Mouse (Mus musculus) spleen, adult 18-20 months (tissue): ENCODE results near the gene Bcas3.
"Not testable (repeated sequence)": the region's sequence is repeated elsewhere in the genome, so short reads cannot be mapped to it uniquely, and the experiment has no call there.

Experiments used
- DNase-seq, 2 experiments: peaks; one replicate each; pipeline ENCODE4 v3.0.0; 2022; ENCODE audit warnings: mixed read lengths in 2 of 2

Bcas3 gene

GRCm38 (mm10) chr11:85716730-85717129, 363.8 kb downstream of the Bcas3 start:
- not testable (repeated sequence) for DNase-seq

- DNase-seq = no peak
These were observed 366.1 kb downstream of the Bcas3 start for GRCm38 (mm10) chr11:85719091-85719490.

GRCm38 (mm10) chr11:85719766-85720165, 366.8 kb downstream of the Bcas3 start:
- DNase-seq = no peak

DNA sequence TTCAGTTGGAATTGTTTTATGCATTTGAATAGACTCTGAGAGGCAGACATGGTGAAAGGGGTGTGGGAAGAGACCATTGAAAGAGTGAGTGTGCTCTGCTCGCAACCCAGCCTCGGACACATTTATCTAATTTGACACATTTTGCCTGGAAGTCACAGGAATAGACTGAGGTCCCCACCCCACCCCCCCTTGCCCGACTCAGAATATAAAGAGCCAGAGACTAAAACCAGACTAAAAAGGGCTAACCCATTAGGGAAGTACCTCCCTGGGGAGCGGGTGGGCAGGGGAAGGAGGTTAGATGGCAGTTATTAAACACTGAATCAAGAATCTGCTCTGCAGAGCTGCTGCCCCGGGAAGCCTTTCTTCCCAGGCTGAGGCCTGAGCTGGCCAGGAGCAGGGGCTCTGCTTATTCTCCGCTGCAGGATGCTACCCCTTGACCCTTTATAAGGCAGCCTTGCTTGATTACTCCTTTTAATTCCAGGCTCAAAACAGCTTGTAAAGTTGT, 367.4 kb downstream of the Bcas3 start:
- no peak for DNase-seq

DNA sequence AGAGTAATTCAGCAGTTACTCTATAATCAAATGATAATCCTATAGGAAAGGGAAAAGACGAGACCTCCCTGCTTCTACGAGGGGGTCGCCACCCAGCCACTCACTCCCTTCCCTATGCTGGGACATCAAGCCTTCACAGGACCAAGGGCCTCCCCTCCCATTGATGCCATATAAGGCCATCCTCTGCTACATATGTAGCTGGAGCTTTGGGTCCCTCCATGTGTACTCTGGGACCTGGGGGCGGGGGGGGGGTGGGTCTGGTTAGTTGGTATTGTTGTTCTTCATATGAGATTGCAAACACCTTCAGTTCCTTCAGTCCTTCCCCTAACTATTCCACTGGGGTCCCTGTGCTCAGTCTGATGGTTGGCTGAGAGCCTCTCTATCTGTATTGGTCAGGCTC, 369.0 kb downstream of the Bcas3 start:
- no peak for DNase-seq

- no peak for DNase-seq
These were observed 371.2 kb downstream of the Bcas3 start for GRCm38 (mm10) chr11:85724159-85724558.

GRCm38 (mm10) chr11:85729725-85730124, 376.8 kb downstream of the Bcas3 start:
- no peak for DNase-seq

DNA sequence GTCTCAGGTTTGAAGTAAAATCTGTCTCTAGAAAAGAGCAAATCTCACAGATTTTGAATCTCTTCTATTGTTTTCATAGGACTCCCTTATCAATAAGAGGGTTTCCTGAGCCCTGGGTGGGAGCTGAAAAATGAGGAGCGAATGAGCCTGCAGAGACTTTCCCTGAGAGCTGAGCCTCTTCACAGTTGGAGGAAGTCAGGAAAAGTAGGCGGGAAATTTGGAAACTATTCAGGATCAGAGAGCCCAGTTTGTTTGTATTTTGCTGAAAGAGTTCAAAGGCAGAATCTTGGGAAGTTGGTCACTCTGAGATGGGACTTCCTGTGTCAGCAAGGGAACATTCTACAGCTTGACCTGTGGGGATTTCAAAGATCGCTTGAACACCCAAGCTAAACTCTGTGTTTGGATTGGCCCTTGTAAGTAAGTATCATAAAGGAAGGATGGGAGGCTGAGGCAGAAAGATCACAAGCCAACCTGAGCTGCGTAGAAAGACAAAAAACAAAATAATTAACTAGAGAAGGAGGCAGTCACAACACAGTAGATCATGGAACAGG, 379.6 kb downstream of the Bcas3 start:
- DNase-seq = no peak

DNA sequence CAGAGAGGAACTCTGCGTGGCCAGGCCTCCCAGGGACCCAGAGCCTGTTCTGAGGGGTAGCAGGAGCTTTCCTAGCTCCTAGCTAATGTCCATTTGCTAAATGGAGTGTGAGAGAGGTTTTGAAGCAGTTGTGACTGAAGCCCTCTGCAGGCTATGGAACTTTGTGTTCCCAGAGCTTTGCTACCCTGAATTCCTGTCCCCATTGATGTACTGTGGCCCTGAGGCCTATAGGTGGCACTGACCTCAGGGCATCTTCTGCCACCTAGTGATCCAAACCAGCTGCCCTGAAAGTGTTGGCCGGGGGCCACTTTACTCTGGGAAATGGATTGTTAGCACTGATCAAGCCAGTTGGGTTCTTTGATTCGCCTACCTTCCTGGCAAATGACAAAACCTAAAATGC, 380.6 kb downstream of the Bcas3 start:
- no peak for DNase-seq

GRCm38 (mm10) chr11:85734317-85735211, 381.6 kb downstream of the Bcas3 start:
- DNase-seq = no peak

DNA sequence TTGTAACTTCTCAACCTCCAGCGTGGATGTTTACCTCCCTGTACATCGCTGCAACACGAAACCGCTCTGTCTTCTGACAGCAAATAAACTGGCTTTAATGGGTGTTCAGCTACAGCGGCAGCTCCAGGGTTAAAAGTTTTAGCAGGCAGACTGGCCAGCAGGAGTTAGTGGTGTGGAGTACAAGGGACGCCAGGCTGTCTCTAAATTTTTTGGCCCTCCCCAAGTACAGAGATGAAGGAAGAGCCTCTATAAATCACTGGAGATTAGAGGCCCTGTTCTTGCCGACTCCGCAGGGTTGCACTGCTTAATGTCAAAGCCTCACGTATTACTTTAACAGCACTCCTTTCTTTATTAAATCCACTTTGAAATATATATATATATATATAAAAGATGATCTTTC, 384.3 kb downstream of the Bcas3 start:
- DNase-seq = no peak

DNA sequence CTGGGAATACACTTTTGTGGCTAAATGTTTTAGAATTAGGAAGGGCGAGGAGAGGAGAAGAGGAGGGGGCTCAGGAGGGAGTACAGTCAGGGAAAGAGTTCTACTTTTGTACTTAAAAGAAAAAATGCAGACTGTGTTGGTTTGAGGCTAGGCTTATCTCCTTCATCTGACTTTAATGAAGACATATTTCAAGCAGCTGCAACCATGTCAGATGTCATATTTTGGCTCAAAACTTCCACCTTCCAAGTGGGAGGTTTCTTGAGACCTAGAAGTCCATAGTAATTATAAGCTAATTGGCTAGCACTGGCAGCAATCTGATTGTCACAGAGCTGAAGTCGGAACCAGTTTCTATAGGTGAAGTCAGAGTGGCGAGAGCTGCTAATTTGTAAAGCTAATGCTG, 384.9 kb downstream of the Bcas3 start:
- no peak for DNase-seq

GRCm38 (mm10) chr11:85738585-85738984, 385.6 kb downstream of the Bcas3 start:
- no peak for DNase-seq

DNA sequence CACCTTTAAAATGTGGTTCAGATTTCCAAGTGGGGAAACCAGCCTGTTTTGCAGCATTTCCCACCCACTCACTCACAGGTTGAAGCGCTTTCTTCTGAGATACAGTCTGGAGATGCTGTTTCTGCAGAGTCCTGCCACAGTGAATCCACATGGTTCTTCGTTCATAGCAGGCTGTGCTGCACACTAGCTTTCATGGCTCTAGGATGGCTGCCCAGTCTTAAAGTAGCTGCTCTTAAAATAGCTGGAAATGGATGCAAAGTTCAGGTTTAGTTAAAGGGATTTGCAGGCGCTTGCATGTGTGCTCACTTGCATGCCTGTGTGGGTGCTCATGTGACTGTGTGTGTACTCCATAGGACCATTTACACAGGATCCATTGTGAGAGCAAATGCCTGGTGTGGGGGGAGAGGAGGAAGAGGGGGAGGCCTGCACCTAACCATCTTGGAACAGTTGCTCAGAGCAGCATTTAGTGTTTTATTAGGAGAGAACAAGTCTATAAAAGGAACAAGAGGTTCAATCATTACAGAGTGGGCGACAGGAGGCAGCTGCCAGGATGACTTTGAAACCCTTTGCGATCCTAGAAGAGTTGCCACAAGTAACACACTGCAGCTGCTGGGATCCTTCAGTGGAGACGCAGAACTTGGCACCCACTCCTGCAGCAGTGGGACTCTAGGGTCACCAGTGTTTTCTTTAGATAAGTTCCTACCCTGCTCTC, 386.5 kb downstream of the Bcas3 start:
- no peak for DNase-seq

- no peak for DNase-seq
These were observed 393.4 kb downstream of the Bcas3 start for GRCm38 (mm10) chr11:85746373-85746772.

DNA sequence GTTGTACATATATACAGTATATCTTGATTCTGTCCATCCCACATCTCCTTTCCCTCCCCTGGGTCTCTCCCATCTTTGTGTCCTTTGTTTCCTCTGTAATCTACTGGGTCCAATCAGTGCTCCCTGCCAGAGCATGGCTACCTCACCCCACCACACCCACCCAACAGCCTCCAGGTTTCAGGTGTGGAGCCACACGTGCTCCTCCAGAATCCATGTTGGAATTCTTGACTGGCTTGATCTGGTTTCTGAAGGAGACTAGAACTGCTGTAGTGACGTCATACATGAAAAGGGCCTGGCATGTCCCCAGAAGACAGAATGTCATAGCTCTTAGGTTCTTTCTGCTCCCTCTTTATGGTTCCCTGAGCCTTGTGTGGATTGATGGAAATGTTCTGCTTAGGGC, 395.9 kb downstream of the Bcas3 start:
- no peak for DNase-seq

- no peak for DNase-seq
These were observed 398.2 kb downstream of the Bcas3 start for GRCm38 (mm10) chr11:85751171-85751570.

DNA sequence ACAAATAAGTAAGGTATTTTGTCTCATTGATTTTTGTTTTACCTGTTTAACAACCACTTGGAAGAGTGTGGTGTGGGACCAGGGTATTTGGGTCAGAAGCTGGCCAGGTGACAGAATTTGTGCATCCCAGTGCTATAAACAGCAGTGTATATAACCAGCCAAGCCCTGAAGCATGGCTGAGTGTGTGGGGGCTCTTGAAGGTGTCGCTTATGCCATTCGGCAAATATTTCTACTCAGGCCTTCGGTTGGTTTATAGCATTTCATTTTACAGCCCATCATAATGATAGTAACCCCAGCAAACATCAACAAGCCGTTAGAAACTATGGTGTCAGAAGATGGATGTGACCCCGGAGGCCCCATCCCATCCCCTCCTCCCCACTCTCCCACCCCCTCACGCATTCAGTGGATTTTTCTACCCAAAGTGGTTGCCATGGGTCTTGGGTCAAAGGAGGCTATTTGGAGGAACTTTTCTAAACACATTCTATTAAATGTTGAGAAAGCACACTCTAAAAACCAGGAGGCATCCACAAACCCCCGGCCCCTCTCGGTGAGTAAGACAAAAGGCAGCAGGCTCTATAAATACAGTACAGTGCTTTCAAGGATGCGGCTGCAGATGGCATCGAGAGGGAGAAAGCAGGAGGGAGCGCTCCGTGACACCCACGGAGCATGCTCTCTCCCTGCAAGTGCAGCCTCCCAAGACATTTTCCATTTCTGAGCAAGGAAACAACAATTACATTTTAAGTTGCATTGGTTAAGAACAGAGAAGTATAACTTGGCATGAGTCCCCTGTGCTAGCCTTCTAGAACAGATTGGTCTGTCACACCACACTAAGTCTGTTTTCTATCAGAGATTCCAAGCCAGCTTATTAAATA, 401.9 kb downstream of the Bcas3 start:
- DNase-seq = no peak

DNA sequence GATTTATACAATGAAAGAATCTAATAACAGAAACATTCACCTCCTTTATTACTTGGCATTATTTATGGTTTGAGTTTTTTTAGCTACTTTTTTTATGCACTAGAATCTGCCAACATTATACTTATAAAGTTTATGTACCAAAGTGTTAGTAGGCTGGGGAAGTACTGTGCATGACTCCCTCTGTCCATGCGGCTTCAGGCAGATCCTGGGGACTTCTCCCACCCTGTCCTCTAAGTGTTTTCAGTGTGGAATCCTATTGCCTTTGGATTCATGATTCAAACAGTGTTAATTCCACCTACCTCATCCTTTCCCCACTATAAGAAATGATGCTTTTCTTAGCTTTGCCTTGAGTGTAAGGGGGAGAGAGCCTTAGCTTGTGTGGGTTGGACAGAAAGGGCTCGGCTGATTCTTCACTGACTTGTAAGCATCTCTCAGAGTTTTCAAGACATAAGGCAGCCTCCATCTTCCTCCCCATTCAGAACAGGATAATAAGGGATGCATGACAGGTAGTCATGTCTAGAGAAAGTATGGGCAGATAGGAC, 402.6 kb downstream of the Bcas3 start:
- no peak for DNase-seq

DNA sequence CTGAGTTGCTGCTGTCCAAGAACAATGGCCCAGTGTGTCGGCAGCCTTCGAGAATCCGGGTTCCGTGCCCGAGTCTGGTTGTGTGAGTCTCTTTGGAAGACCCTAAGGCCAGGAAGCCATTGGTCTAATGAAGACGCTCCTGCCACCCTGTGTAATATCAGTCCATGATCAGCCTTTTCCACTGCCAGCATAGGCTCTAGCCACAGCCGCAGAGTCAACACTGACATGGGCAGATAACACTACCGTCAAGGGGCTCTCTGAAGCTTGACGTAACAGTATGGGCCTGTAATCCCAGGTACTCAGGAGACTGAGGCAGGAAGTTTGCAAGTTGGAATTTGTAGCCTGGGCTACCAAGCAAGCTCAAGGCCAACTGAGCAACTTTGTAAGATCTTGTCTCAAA, 405.9 kb downstream of the Bcas3 start:
- DNase-seq = no peak

- DNase-seq = no peak
These were observed 406.9 kb downstream of the Bcas3 start for GRCm38 (mm10) chr11:85759634-85760439.
